Mouse (Mus musculus) liver, embryonic 12.5 days (tissue): ENCODE data around the gene Dync1li1. TPM values are rescaled to one million over a fixed set of nuclear protein-coding genes. Genes with fewer than 3 reads are reported as not detected.

Experiments used
- ATAC-seq: fragments of 200-750 bp; cut with Nextera tagmentation; 2 replicates; pipeline ENCODE4 v1.8.0; 2017; ENCODE audit warnings: moderate number of reproducible peaks, mild to moderate bottlenecking, moderate library complexity
- H3K27ac ChIP-seq: fragments of 300-500 bp; sonication (generic); 2 replicates; pipeline ENCODE4 v1.5.1; 2016; ENCODE audit warnings: mild to moderate bottlenecking
- H3K27me3 ChIP-seq: fragments of 300-500 bp; sonication (generic); replicated peaks from 2 replicates; pipeline ENCODE4 v1.6.1; 2016; ENCODE audit warnings: mild to moderate bottlenecking, moderate library complexity
- H3K36me3 ChIP-seq: fragments of 300-500 bp; sonication (generic); 2 replicates; pipeline ENCODE4 v1.6.1; 2016; ENCODE audit warnings: mild to moderate bottlenecking, moderate library complexity
- H3K4me1 ChIP-seq: fragments of 300-500 bp; sonication (generic); 2 replicates; pipeline ENCODE4 v1.6.1; 2016
- H3K4me2 ChIP-seq: fragments of 300-500 bp; sonication (generic); 2 replicates; pipeline ENCODE4 v1.6.1; 2016; ENCODE audit warnings: mild to moderate bottlenecking, moderate library complexity
- H3K4me3 ChIP-seq: fragments of 300-500 bp; sonication (generic); 2 replicates; pipeline ENCODE4 v1.5.1; 2016; ENCODE audit warnings: mild to moderate bottlenecking, moderate library complexity
- H3K9ac ChIP-seq: fragments of 300-500 bp; sonication (generic); 2 replicates; pipeline ENCODE4 v1.6.1; 2016; ENCODE audit warnings: mild to moderate bottlenecking, moderate library complexity
- H3K9me3 ChIP-seq: fragments of 300-500 bp; sonication (generic); replicated peaks from 2 replicates; pipeline ENCODE4 v1.6.1; 2016; ENCODE audit warnings: mild to moderate bottlenecking, moderate library complexity
- WGBS: fragments of 180-500 bp; shearing (Covaris S2); methylation state at CpG from one replicate; pipeline ENCODE4 v1.1.7; 2016; ENCODE audit not compliant: insufficient replicate concordance; 5-methylcytosine and 5-hydroxymethylcytosine counted together
- polyA plus RNA-seq: library from polyadenylated mRNA; unstranded; fragments of >200 nt; fragmentation: Nextera tagmentation; extraction: Ambion mirVana; gene quantifications from 2 replicates; pipeline ENCODE4 v1.2.1, GENCODE M21; 2016

Dync1li1 gene
- polyA plus RNA-seq, 1 experiment from 2014 or later, result 41.3 TPM

DNA sequence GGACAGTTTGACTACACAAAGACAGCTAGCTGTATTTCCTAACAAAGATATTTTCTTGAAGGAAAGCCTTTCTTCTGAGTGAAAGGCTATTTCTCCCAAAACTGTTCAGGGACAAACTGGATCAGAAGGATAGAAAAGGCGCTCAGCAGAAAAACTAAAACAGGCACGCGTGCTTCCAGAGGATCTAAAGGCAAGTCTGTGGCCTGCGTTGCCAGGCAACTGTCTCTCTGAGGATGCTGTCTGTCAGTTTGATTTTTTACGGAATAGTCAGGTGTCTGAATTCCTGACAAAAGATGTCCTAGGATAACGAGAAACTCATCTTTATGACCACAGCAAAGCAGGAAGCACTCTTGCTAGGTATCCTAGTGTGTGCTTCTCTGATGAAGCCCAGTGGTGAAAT lies 28.1 kb upstream of the Dync1li1 start:
- H3K27ac ChIP-seq, result no peak overlapping the region
- no peaks in the 10 kb centered on the region for H3K9me3 ChIP-seq
- H3K4me2 ChIP-seq, result no peak overlapping the region
- H3K9ac ChIP-seq, result no peak overlapping the region
- H3K4me1 ChIP-seq, result no peaks in the 10 kb centered on the region
- no peak for ATAC-seq
- WGBS, result 80% methylated on average over 6 of the region's 6 CpGs
- no peak overlapping the region for H3K4me3 ChIP-seq
- H3K36me3 ChIP-seq, result no peaks in the 10 kb centered on the region
- 0 out of 2 replicates have a peak, but pooled peaks cover 4% of the 10 kb centered on the region for H3K27me3 ChIP-seq

- Histone ChIP-seq H3K36me3 (no peaks in the 10 kb centered on the region), H3K9me3 (no peaks in the 10 kb centered on the region), H3K4me3 (no peak overlapping the region), H3K4me2 (no peak overlapping the region), H3K9ac (no peak overlapping the region), H3K27me3 (0 out of 2 replicates have a peak, but pooled peaks cover 4% of the 10 kb centered on the region), H3K27ac (no peak overlapping the region), H3K4me1 (no peaks in the 10 kb centered on the region)
- 61% methylated on average over 6 of the region's 6 CpGs for WGBS
- ATAC-seq, result no peak
These were observed 27.6 kb upstream of the Dync1li1 start for GRCm38 (mm10) chr9:114660983-114661382.

DNA sequence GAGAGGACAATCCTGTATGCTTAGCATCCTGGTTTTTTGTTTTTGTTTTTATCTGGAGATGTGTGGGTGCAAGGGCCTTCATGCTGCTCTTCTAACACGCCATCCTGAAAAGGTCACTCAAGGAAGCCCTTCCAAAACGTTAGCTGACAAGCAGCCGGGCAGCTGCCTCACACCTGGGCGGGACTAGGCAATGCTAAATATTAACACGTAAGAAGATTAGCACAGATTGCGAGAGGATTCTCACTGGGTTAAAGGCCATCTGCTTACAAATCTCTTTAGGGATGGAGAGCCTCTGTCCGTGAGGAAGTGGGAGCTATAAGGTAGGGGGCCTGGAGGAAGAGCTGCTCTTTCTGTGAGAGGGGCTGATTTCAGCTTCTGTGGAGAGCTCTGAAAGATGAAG lies 26.6 kb upstream of the Dync1li1 start:
- no peak for ATAC-seq
- H3K36me3 ChIP-seq, result no peaks in the 10 kb centered on the region
- no peaks in the 10 kb centered on the region for H3K4me1 ChIP-seq
- 0 out of 2 replicates have a peak, but pooled peaks cover 4% of the 10 kb centered on the region for H3K27me3 ChIP-seq
- H3K4me2 ChIP-seq, result no peak overlapping the region
- no peak overlapping the region for H3K9ac ChIP-seq
- H3K4me3 ChIP-seq, result no peak overlapping the region
- H3K27ac ChIP-seq, result no peak overlapping the region
- H3K9me3 ChIP-seq, result no peaks in the 10 kb centered on the region
- WGBS, result 49% methylated on average over 7 of the region's 7 CpGs

DNA sequence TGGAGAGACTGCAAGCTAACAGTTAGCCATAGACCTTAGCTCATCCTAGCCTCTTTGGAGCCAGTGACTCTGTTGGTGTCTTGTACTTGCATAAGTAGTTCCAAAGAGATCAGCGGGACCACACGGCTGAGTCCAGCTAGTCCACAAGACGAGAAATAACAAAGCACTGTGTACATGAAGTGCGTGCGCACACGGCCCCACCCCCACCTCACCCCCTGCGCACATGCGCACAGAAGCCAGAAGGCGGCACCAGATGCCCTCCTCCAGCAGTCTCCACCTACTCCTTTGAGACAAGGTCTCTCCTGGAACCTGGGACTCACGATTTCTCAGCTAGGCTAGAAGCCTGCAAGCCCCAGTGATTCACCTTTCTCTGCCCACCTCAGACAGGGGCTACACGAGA lies 24.8 kb upstream of the Dync1li1 start:
- H3K4me3 ChIP-seq, result no peak overlapping the region
- no peak overlapping the region for H3K27ac ChIP-seq
- no peaks in the 10 kb centered on the region for H3K4me1 ChIP-seq
- H3K4me2 ChIP-seq, result no peak overlapping the region
- 75% methylated on average over 11 of the region's 11 CpGs for WGBS
- H3K9me3 ChIP-seq, result no peaks in the 10 kb centered on the region
- no peak for ATAC-seq
- H3K9ac ChIP-seq, result no peak overlapping the region
- H3K27me3 ChIP-seq, result 0 out of 2 replicates have a peak, but pooled peaks cover 4% of the 10 kb centered on the region
- no peaks in the 10 kb centered on the region for H3K36me3 ChIP-seq

DNA sequence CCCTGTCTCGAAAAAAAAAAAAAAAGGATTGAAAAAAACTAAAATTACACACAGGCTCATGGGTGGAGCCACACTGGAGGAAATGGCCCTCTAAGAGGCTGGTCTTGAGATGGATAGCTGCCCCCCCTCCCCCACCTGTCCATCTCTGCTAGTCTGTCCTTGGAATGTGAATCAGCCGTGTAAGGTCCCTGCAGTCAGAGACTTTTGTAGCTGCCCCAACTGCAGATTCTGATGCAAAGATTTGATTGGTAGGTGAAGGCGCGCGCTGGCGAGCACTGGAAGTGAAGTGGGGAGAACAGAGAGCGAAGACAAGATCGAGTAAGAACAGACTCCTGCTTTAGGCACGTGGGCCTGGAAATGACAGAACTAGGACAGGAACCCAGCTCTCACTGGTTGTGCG lies 21.7 kb upstream of the Dync1li1 start:
- Histone ChIP-seq H3K4me2 (no peak overlapping the region), H3K27me3 (peaks cover 7% of the 10 kb centered on the region; the same call in 1 of the 2 replicates), H3K4me3 (no peak overlapping the region), H3K36me3 (no peaks in the 10 kb centered on the region), H3K9me3 (no peaks in the 10 kb centered on the region), H3K27ac (no peak overlapping the region), H3K4me1 (no peaks in the 10 kb centered on the region), H3K9ac (no peak overlapping the region)
- WGBS, result 74% methylated on average over 10 of the region's 10 CpGs
- no peak for ATAC-seq

DNA sequence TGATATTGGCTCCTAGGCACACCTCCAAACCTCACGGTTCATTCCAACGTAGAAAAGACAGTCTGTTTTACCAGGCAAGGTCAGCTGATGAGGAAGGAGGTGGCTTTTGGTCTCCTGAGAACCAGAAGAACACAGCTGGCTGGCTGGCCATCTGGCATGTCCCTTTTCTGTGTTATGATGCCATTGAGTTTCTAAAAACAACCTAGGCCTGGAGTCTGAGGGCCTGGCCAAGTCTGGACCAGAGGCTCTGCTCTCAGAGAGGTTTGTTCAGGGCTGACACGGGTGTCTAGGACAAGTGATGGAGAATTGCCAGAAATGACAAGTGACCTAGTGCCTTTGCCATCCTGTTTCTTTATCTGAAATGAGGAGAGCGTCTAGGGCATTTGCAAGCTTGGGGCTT lies 20.5 kb upstream of the Dync1li1 start:
- peaks cover 17% of the 10 kb centered on the region; the same call in 1 of the 2 replicates for H3K27me3 ChIP-seq
- no peaks in the 10 kb centered on the region for H3K36me3 ChIP-seq
- H3K9ac ChIP-seq, result no peak overlapping the region
- H3K4me3 ChIP-seq, result no peak overlapping the region
- no peak overlapping the region for H3K4me2 ChIP-seq
- H3K4me1 ChIP-seq, result peaks cover 2% of the 10 kb centered on the region; the same call in 1 of the 2 replicates
- WGBS, result 62% methylated on average over 4 of the region's 4 CpGs
- no peak overlapping the region for H3K27ac ChIP-seq
- ATAC-seq, result no peak
- no peaks in the 10 kb centered on the region for H3K9me3 ChIP-seq

- WGBS, result 68% methylated on average over 5 of the region's 5 CpGs
- H3K27me3 ChIP-seq, result peaks cover 26% of the 10 kb centered on the region; the same call in 1 of the 2 replicates
- no peak for ATAC-seq
- no peaks in the 10 kb centered on the region for H3K36me3 ChIP-seq
- no peak overlapping the region for H3K4me2 ChIP-seq
- peaks cover 2% of the 10 kb centered on the region; the same call in 1 of the 2 replicates for H3K4me1 ChIP-seq
- no peak overlapping the region for H3K4me3 ChIP-seq
- no peak overlapping the region for H3K27ac ChIP-seq
- no peak overlapping the region for H3K9ac ChIP-seq
- H3K9me3 ChIP-seq, result no peaks in the 10 kb centered on the region
These were observed 19.6 kb upstream of the Dync1li1 start for GRCm38 (mm10) chr9:114669011-114669410.

DNA sequence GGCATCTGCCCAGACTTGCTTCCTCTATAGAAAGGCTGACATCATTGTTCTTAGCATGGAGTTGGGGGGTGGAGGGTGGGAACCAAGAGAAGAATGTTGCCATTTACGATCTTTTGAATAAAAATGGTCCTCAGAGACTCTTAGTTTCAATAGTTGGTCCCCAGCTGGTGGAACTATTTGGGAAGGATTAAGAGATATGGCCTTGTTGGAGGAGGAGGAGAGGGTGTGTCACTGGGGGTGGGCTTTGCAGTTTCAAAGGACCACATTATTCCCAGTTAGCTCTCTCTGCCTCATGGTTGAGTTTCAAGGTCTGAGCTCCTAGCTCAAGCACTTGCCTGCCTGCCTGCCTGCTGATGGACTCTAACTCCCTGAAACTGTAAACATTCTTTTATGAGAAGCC lies 16.6 kb upstream of the Dync1li1 start:
- no peaks in the 10 kb centered on the region for H3K9me3 ChIP-seq
- H3K27ac ChIP-seq, result no peak overlapping the region
- no peaks in the 10 kb centered on the region for H3K36me3 ChIP-seq
- peaks cover 2% of the 10 kb centered on the region; the same call in 1 of the 2 replicates for H3K4me1 ChIP-seq
- WGBS, result 63% methylated on average over 1 of the region's 1 CpGs
- H3K9ac ChIP-seq, result no peak overlapping the region
- no peak overlapping the region for H3K4me2 ChIP-seq
- no peak overlapping the region for H3K4me3 ChIP-seq
- ATAC-seq, result no peak
- peaks cover 26% of the 10 kb centered on the region for H3K27me3 ChIP-seq

GRCm38 (mm10) chr9:114672703-114673561 lies 15.7 kb upstream of the Dync1li1 start:
- Histone ChIP-seq H3K9me3 (no peaks in the 10 kb centered on the region), H3K27ac (no peak overlapping the region), H3K4me1 (peaks cover 2% of the 10 kb centered on the region; the same call in 1 of the 2 replicates), H3K9ac (no peak overlapping the region), H3K27me3 (peaks cover 26% of the 10 kb centered on the region), H3K4me2 (peak overlapping the region; percentile 45), H3K4me3 (peak overlapping the region; percentile 2; the same call in 1 of the 2 replicates), H3K36me3 (no peaks in the 10 kb centered on the region)
- no peak for ATAC-seq
- WGBS, result 6% methylated on average over 22 of the region's 24 CpGs

- no peak overlapping the region for H3K9ac ChIP-seq
- WGBS, result 30% methylated on average over 2 of the region's 2 CpGs
- peaks cover 26% of the 10 kb centered on the region for H3K27me3 ChIP-seq
- H3K27ac ChIP-seq, result no peak overlapping the region
- H3K4me3 ChIP-seq, result no peak overlapping the region
- H3K4me2 ChIP-seq, result no peak overlapping the region
- peaks cover 2% of the 10 kb centered on the region; the same call in 1 of the 2 replicates for H3K4me1 ChIP-seq
- no peaks in the 10 kb centered on the region for H3K9me3 ChIP-seq
- H3K36me3 ChIP-seq, result no peaks in the 10 kb centered on the region
- no peak for ATAC-seq
These were observed 15.0 kb upstream of the Dync1li1 start for GRCm38 (mm10) chr9:114673626-114674025.

DNA sequence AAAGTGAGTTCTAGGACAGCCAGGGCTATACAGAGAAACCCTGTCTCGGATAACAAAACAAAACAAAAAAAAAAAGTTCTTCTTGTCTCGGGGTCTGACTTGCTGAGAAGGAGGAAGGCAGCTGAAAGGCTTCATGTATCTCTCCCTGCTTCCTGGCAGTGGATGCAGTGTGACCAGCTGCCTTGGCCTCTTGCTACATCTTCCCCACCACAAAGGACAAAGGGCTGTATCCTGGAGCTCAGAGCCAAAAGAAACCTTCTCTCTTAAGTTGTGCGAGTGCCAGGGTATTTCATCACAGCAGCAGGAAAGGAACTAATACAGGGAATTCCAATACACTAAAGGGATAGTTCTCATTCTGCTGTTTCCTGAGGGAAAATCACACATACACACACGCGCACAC lies 10.0 kb upstream of the Dync1li1 start:
- ATAC-seq, result no peak
- Histone ChIP-seq H3K27me3 (peaks cover 7% of the 10 kb centered on the region), H3K4me3 (no peak overlapping the region), H3K9me3 (no peaks in the 10 kb centered on the region), H3K4me2 (no peak overlapping the region), H3K4me1 (no peaks in the 10 kb centered on the region), H3K27ac (no peak overlapping the region), H3K36me3 (no peaks in the 10 kb centered on the region), H3K9ac (no peak overlapping the region)
- WGBS, result 52% methylated on average over 5 of the region's 5 CpGs

DNA sequence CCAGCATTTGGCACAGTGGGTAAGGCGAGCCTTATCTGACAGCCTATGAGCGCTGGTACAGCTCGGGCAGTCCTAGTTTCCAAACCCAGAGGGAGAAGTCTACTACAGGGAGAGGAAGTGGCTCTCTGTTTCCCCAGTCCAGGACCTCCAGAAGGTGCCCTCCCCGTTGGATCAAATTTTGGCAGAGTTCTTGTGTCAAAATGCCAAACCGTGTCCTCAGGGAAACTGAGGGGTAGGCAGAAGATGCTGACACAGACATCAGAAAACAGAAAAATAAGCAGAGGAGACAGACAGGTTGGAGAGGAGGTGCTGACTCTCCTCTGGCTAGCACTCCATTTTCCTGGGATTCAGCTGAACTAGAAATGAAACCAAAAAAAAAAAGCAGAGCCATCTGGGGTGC lies 8.6 kb upstream of the Dync1li1 start:
- H3K27me3 ChIP-seq, result peaks cover 3% of the 10 kb centered on the region; the same call in 1 of the 2 replicates
- H3K9ac ChIP-seq, result no peak overlapping the region
- no peaks in the 10 kb centered on the region for H3K9me3 ChIP-seq
- ATAC-seq, result no peak
- no peak overlapping the region for H3K27ac ChIP-seq
- H3K36me3 ChIP-seq, result no peaks in the 10 kb centered on the region
- no peak overlapping the region for H3K4me3 ChIP-seq
- no peak overlapping the region for H3K4me2 ChIP-seq
- H3K4me1 ChIP-seq, result no peaks in the 10 kb centered on the region
- WGBS, result 61% methylated on average over 5 of the region's 5 CpGs
